Mouse (Mus musculus): Measurements from ENCODE around the gene Was.
"Not testable (repeated sequence)": the region's sequence is repeated elsewhere in the genome, so short reads cannot be mapped to it uniquely, and the experiment has no call there.

Was gene

GRCm38 (mm10) chrX:8090346-8090953, at the start of gene Was:
TSS of gene Was (minus strand) at chrX:8090498.
- DNase-seq (ENCODE audit: low read depth) = peak; percentile 74

- peak; percentile 17 for DNase-seq (ENCODE audit: low read depth)
Observed at GRCm38 (mm10) chrX:8139480-8139879, 49.2 kb upstream of the Was start.

- DNase-seq (ENCODE audit: low read depth) = peak; percentile 28
Observed at GRCm38 (mm10) chrX:8135886-8136285, 45.6 kb upstream of the Was start.

GRCm38 (mm10) chrX:8132017-8132976, 42.0 kb upstream of the Was start, which contains the start of gene Wdr13:
TSS of gene Wdr13 (minus strand) at chrX:8132892.
- DNase-seq (ENCODE audit: low read depth) = peak; percentile 93

GRCm38 (mm10) chrX:8131393-8131792, 41.1 kb upstream of the Was start:
- DNase-seq (ENCODE audit: low read depth) = no peak

GRCm38 (mm10) chrX:8125235-8125634, 34.9 kb upstream of the Was start:
- no peak for DNase-seq (ENCODE audit: low read depth)

- no peak for DNase-seq (ENCODE audit: low read depth)
Observed at GRCm38 (mm10) chrX:8123821-8124470, 33.6 kb upstream of the Was start.

- DNase-seq (ENCODE audit: low read depth) = no peak
Observed at GRCm38 (mm10) chrX:8117264-8117663, 27.0 kb upstream of the Was start.

GRCm38 (mm10) chrX:8115275-8115674, 25.0 kb upstream of the Was start:
- peak; percentile 40 for DNase-seq (ENCODE audit: low read depth)

- DNase-seq (ENCODE audit: low read depth) = no peak
Observed at GRCm38 (mm10) chrX:8105019-8105418, 14.7 kb upstream of the Was start.

- DNase-seq (ENCODE audit: low read depth) = no peak
Observed at GRCm38 (mm10) chrX:8102213-8102668, 11.9 kb upstream of the Was start.

- no peak for DNase-seq (ENCODE audit: low read depth)
Observed at GRCm38 (mm10) chrX:8101017-8101416, 10.7 kb upstream of the Was start.

- DNase-seq (ENCODE audit: low read depth) = no peak
Observed at GRCm38 (mm10) chrX:8099435-8099834, 9.1 kb upstream of the Was start.

- peak; percentile 95 for DNase-seq (ENCODE audit: low read depth)
Observed at GRCm38 (mm10) chrX:8096787-8097242, 6.5 kb upstream of the Was start.

GRCm38 (mm10) chrX:8096068-8096786, 5.9 kb upstream of the Was start:
- not testable (repeated sequence) for DNase-seq (ENCODE audit: low read depth)

- no peak for DNase-seq (ENCODE audit: low read depth)
Observed at GRCm38 (mm10) chrX:8095546-8095945, 5.2 kb upstream of the Was start.

GRCm38 (mm10) chrX:8090954-8091347, 653 bp upstream of the Was start:
- DNase-seq (ENCODE audit: low read depth) = not testable (repeated sequence)

GRCm38 (mm10) chrX:8089746-8090145, 552 bp downstream of the Was start:
- no peak for DNase-seq (ENCODE audit: low read depth)

GRCm38 (mm10) chrX:8085611-8086010, 4.7 kb downstream of the Was start:
- no peak for DNase-seq (ENCODE audit: low read depth)

GRCm38 (mm10) chrX:8084771-8085259, 5.5 kb downstream of the Was start:
- DNase-seq (ENCODE audit: low read depth) = no peak

- DNase-seq (ENCODE audit: low read depth) = no peak
Observed at GRCm38 (mm10) chrX:8075104-8075503, 15.2 kb downstream of the Was start.

All from naive thymus-derived CD4-positive, alpha-beta T cell, adult 2 months (primary cell).